Mouse (Mus musculus) natural killer cell, adult 2 months (primary cell): Measurements from ENCODE around the gene Arl16.

Source experiments
- DNase-seq, 2 experiments: peaks; one replicate each; pipeline ENCODE4 v3.0.0; 2022; ENCODE audit warnings: low spot score in 2 of 2

The Arl16 gene

DNA sequence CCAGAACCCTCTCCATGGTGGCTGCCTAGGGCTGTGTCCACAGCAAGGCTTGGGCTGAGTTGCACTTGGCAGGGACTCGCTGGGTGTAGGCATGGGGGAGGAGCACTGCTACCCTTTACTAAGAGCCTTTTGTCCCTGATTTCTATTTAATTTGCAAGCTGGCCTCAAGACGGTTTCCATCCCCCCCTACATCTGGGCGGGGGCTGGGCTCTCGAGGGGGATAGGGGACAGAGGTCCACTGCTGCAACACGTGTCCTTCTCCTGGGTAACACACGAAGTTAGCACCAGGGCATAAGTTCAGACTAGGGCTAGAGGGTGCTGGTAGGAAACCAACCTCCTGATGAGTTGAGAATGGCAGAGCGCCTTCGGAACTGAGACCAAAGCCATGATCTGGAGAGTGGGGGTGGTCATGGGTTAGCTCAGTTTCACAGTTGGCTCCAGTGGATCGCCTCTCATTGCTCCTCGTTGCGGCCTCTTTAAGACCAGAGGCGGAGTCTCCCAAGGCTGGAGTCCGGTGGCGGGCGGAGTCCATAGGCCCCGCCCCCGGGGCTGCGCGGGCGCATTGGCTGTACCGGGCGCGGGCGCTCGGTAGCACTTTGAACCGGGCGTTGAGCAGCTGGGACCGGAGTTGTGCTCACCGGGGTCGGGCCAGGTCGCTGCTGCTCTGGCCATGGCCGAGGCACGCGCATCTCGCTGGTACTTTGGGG, 24.1 kb upstream of the Arl16 start, which contains the start of gene Slc25a10:
TSS of gene Slc25a10 (plus strand) at position 524 of the 707 bp plus-strand sequence.
- peak; percentile 64 to 69 for DNase-seq

DNA sequence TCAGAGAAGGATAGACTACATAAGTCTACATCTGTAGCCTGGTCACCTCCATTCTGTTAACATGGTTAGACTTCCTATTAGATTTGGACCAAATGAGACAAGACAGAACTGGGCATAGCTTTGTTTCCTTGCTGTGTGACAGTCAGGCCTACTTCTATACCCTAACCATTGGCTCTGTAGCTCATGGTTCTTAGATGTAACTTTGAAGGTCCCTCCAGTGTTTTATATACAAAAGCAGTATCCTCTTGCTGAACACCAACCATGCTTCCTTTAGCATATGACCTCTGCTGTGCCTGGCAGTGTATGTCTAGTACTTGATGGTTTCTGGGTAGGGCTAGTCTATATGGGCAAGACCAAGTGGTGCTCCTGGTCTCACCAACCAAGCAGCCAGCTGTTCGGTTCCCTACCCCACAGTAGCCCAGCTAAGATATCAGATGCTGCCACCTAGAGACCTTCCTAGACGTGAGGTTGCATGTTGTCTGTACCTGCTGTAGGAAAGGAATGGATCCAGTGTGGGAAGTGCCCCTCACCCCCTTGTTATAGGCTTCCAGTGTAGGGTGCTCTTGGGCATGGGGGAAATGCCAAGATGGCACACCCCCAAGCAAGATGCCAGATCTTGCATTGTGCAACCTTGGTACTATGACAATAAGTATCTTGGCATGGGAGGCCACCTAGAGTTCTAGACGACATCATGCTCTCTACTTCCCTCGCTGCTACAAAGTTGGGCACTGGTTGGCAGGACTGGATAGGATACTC, 23.1 kb upstream of the Arl16 start:
- DNase-seq, result no peak

DNA sequence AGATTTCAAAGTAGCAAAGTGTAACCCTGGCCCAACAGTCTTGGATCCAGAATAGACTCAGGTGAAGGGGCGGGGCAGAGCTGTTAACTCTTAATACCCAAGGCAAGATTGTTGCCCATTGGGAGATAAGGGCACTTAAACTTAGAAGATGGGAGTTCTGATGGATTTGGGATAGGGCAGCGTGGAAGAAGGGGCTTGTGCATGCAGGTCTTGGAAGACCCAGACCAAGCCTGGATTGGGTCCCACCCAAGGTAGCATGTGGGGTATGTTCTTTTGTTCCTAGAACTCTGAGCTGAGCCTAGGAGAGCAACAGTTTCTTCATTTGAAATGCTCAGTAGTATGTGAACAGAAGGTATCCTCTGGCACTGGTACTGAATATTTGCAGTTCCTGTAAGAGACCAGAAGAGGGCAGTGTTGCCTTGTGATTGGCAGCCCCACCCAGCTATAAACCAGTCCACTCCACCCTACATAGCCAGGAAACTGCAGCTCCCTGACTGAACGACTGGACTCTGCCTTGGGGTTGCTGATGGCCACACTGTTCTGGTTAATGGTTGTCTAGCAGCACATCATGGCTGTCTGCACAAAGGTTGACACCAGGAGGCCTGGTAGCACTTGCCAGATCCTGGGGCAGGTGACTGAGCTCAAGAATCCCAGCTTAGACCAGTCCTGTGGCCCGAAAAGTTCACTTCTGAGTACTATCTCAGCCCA, 21.8 kb upstream of the Arl16 start:
- DNase-seq, result peak; percentile 70 to 75

DNA sequence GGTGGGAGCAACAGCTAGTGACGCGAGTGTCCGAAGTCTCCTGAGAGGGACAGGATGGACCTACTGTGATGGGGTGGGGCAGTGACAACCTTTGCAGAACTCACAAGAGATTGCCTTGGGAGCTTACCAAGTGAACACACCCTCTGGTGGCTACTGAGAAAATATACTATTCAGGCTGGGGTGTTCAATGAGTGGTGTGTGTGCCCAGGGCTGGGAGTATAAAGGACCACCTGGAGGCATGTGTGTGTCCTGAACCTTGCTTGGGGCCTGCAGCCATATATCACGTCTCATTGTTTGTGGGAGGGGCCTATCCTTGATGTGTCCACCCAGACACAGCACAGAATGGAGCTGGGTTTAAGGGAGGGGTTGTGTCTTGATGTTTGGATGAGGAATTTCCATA, 21.1 kb upstream of the Arl16 start:
- no peak for DNase-seq

DNA sequence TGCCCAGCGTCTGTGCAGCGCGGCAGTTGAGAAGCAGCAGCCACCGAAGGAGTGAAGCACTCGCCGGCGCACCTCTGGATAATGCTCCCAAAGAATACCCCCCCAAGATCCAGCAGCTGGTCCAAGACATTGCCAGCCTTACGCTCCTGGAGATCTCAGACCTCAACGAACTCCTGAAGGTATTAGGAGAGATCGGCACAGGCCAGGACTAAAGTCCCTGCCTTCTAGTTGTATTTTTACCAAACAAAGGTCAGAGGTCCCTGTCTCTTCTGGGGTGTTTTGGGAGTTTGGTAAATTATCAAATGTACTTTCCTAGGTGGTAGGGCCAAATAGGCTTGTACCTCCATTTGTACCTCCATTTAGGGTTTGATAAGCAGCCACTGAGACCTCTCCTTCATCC, 17.8 kb upstream of the Arl16 start:
- no peak for DNase-seq

DNA sequence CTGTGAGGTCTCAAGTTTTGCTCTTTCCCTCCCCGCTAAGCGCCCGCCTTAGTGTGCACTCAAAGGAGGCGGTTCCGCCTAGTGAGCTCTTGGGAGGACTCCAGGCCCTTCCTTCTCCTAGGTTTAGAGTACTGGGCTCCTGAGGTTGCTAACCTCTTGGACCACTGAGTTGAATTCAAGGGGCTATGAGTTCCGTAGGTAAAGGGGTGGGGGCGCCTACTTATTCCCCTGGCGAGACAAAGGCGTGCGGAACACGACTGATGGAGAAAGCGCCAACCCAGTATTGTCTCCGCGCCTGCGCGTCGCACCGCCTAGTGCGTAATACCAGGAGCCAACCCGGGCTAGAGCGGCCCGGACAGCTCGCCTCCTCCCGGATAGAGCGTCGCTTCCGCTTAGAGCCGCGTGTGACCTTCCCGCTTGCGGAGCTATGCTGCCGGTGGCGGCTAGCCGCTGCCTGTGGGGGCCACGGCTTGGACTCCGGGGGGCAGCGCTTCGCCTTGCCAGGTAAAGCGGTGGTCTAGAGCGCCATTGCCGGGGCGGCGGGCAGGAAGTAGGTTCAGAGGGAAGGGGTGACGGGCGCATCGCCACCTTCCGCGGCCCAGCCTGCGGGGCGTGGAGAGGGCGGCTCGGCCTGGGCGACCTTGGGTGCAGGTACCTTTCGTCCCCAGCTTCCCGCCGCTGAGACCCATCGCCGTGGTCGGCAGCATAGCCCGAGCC, 17.0 kb upstream of the Arl16 start, which contains the start of gene Mrpl12:
TSS of gene Mrpl12 (plus strand) at position 349 of the 717 bp plus-strand sequence.
- DNase-seq, result peak; percentile 78 to 86

DNA sequence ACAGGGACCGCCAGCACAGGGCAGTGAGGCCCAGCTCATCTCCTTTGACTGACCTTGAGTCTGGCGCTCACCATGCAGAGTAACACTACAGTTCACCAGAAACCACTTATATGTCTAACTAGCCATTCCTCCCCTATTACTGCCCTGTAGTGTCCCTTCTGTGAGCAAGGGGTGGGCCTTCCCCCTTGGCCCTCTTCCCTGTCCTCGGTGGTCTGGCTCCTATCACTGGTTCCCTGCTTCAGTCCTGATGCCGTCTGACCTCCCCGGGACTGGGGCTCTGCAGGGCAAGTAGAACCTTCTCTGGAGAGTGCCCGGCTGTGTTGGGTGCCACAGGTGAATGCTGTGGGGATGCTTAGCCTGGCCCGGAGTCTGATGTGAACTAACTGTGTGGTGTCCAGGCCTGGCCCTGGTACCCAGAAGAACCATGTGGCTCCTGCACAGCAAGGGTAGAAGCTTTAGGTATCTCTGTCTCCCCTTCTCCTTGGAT, 16.1 kb upstream of the Arl16 start:
- no peak for DNase-seq

DNA sequence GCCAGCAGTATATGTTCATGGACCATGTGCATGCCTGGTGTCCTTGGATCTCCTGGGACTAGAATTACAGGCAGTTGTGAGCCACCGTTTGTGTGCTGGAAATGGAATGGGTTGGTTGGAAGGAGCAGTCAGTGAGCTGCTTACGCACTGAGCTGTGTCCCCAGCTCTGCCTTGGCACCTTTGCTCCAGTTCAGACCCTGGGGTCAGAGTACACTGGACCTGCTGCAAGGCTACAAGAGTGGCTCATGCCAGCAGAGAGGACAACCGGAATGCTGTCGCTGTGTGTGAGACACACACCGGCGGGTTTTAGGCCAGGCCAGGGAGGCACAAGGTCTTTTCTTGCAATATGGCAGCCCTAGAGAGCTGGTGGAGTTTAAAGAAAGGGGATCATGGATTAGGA, 4.6 kb upstream of the Arl16 start:
- no peak for DNase-seq

DNA sequence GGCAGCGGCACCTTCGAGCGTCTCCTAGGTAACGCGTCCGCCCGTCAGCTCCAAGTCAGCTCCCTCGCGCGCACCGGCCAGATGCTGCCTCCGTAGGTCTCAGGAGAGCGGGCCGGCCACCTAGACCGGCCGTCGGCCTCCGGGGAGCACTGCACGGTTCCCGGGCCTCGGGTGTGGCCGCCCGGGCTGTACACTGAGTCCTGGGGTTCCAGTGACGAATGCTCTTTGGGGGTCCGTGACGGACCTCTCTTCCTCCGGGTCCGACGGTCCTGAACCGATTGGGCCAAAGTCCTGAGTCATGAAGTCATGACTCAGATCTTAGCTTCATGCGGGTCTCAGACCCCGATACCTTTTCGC, 307 bp upstream of the Arl16 start:
- no peak for DNase-seq

DNA sequence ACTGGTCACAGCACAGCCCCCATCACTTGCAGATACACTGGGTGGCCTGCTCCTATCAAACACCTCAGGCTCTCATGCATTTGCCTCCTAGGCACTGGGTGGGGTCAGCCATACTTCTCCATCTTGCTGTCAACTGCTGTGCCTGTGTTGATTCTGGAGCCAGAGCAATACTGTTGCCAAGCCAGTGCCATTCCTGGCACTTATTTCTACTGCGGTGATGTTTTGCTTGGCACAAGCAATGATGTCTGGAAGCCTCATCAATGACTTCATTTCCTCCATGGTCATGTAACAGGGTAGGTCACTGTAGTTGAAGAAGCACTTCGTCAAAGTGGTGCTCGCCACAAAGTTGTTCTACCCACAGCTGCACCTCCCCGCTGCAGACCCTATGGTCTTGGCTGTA, 1.9 kb downstream of the Arl16 start:
- DNase-seq, result no peak

DNA sequence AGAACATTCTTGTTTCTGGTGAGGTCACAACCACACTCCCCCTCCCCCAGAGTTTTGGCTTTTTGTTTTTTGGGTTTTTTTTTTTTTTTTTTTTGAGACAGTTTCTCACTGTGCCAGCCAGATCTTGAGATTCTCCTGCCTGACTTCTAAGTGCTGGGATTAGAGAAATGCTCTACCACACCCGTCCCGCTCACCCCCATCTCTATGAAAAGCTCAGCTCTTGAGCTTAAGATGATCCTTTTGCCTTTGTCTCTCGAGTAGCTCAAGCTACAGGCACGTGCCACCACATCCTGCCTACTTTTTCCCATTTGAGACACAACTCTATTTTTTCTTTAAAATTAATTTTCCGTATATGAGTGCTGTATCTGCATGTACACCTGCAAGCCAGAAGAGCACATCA, 3.0 kb downstream of the Arl16 start:
- no peak for DNase-seq

DNA sequence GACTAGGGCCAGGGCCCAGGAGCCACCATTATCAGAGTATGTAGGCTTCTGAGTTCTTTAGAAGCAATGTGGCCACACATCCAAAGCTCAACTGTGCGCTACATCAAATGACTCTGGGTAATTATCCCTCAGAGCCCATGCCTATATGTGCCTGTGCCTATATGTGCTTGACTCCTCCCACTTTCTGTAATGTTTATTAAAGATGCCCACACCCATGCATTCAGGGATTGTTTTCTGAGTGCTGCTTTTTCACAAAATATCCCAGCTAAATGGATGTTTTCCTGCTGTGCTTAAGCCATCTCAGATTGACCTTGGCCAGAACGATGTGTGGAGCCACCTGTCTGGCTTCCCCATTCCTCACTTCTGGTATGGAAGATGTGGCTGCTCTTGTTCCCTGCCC, 3.9 kb downstream of the Arl16 start:
- DNase-seq, result no peak

DNA sequence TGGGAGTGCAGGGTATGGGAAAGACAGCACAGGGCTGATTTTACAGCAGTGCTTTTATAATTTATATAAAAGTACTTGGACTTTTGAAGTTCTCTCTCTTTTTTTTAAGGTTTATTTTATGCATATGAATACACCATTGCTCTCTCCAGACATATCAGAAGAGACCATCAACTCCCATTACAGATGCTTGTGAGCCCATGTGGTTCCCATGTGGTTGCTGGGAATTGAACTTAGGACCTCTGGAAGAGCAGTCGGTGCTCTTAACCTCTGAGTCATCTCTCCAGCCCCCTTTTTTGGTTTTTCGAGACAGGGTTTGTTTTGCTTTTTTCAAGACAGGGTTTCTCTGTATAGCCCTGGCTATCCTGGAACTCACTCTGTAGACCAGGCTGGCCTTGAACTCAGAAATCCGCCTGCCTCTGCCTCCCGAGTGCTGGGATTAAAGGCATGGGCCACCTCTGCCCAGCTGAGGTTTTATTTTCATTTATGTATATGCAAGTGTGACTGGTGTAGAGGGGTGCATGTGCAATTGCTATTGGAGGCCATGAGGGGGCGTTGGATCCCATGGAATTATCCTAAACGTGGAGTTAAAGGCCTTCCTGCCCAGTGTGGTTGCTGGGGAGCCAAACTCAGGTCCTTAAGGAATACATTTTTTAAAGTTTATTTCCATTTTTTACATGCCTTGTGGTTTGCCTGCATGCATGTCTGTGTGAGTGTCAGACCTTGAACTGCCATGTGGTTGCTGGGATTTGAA, 8.4 kb downstream of the Arl16 start:
- DNase-seq, result no peak

DNA sequence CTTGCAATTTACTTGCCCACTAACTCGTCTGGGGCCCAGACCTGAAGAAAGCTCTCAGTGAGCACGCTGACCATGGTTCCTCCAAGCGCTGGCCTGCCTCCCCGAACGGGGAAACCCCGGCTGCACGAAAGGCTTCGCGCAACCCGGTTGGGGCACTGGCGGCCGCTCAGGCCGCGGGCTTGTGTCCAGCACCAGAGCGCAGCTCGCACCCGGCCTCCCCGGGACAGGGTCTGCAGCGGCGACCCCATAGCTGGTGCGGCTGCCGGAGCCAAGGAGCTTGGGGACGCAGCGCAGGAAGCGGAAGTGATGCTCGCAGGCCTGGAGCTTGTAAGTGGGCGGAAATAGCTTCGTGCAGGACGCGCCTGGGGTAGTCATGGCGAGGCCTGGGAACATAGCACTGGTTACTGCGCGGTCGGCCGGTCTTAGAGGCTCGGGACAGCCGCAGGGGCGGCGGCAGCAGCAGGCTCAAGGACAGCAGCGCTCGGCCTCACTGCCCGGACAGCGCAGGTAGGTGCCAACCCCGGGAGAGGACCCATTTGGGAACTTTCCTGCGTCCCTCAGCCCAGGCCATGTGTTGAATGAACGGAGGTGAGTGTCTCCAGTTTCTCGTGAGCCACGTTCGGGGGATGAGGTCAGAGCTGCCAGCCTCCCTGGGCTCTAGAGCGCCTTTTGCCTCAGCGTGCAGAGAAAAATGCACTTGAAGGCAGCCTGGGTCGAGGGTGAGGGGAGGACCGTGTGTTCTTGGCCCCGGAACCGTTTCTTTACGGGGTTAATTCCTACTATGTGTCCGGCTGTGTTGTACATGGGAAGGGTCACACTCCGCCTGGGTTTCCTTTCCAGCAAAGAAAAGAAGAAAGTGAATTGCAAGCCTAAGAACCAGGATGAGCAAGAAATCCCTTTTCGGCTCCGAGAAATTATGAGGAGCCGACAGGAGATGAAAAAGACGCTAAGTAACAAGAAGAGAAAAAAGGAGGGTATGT, 9.3 kb downstream of the Arl16 start, which contains the start of the genes Oxld1 and Ccdc137:
TSS of gene Oxld1 (minus strand) at position 297 of the 980 bp plus-strand sequence.
TSS of gene Ccdc137 (plus strand) at position 344 of the 980 bp plus-strand sequence.
- peak; percentile 59 to 63 for DNase-seq

DNA sequence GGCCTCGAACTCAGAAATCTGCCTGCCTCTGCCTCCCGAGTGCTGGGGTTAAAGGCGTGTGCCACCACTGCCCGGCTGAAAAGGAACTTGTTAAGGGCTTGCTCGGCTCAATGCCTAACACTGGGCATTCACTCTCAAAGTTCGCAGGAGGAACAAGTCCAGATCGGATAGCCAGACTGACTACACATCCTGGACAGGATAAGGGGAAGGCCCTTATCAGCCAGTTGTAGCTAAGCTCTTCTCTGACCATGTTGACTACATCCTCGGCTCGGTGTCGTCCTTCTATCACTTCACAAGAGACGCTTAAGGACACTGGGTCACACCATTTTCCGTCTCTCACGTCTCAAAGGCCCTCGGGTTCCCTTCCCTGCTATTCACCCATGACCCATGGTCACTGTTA, 10.0 kb downstream of the Arl16 start:
- DNase-seq, result no peak

DNA sequence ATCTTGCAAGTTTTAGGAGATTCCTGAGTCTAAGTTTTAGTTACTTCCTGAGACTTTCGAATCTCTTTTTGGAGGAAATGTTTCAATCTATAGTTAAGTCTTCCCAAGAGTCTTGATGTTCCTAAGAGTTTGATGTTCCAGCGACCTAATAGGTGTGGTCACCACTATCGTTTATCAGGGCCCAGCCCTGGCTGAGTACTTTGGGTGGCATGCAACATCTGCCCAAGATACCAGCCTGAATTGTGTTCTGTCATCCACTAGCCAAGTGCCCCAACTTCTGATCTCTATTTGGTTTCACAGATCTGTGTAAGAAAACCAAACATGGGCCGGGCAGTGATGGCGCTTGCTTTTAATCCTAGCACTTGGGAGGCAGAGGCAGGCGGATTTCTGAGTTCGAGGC, 12.0 kb downstream of the Arl16 start:
- DNase-seq, result no peak

DNA sequence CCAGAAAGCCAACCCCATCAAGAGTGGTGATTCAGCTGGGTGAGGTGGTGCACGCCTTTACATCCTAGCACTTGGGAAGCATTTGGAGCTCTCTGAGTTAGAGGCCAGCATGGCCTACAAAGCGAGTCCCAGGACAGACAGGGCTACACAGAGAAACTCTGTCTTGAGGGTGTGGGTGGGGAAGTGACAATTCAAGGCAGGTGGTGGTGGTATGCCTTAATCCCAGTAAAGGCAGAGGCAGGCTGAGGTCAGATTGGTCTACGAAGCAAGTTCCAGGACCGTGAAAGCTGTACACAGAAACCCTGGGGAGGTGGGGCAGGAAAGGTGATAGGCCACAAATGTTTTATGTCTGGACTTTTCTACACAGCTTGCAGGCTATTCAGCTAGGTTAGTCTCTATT, 12.4 kb downstream of the Arl16 start:
- DNase-seq, result no peak

DNA sequence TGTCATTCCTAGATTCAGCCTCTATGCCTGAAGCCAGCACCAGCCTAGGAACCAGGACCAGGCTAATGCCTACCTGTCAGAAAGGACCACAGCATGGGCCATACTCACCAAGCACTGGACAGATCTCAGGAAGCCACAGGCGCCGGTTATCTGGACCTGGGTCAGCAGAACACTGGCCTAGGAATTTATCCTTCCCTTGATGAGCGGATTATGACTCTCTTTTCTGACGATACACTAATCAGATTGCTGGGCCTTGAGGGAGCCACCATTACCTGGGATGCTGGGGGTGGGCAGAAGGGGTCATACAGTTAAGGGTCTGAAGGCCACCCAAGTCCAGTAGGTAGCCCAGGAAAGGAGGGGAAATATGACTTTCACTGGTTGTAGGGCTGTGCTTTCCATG, 14.1 kb downstream of the Arl16 start, which contains the start of gene Pde6g:
TSS of gene Pde6g (minus strand) at position 195 of the 400 bp plus-strand sequence.
- DNase-seq, result no peak

DNA sequence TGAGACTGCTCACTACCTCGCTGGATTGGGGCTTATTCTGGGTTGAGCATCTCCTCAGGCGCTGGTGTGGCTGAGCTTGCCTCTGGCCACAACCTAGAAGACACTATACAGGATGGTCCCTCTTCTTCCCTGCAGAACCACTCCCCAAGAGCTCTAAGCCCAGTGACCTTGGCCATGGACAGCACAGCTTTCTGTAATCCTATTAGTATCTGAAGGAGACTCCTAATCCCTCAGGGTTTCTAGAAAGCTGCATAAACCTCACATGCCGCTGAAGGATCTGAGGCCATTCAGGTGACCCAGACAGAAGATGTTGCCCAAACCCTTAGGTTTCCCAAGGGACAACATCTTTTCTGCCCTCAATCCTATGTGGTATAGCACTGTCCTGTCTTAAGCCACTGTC, 15.2 kb downstream of the Arl16 start:
- no peak for DNase-seq

DNA sequence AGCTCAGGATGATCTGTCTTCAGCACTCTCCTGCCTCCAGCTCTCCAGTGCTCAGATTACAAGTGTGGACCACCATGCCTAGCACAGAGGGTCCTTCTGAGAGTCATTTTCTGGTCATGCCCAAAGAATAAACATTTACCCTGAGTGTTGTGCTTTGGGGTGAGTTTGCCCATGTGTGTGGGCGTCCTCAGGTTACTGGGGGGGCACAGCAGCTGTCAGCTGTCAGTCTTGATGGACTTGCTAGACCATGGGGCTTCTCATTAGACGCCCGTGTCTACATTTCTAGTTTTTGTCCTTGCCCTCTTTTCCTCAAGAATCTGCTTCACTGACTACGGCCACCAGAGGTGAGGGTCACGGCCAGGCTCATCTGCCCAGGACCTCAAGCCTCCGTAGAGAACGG, 20.2 kb downstream of the Arl16 start:
- no peak for DNase-seq
